ENCODE assay signal across 34 mouse cellular contexts in the genomic region with DNA sequence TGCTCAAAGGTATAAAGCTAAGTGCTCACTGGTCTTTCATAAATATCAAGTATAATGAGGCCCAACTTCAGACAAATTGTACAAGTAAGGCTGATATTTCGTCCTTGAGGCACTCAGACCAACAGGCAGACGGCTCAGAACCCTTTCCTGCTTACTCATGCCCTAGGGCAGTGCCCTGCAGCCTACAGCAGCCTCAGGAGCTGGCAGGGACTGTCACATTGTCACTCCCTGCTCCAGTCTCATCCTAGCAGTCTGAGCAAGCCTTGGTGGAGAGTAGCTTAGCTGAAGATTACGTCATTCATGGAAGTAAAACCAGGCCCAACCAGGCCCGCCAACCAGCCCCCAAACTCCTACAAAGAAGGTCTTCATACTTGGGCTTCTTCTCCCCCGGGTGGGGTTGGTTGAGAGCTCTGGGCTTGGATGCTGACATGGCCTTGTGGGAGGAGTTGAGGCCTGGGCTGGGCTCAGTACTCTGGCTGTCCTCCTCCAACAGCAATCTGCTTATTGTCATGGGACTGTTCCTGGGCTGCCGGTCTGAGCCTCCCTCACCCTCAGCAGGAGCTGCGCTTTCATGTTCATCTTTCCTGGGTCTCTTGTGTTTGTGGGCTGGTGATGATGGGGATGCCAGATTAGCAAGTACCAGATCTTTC. TPM values are rescaled to one million over a fixed set of nuclear protein-coding genes. Genes with fewer than 3 reads are reported as not detected.
A peak's percentile ranks its signal among the peaks of the same experiment; 100 is the strongest.
DNase-seq lines count a peak whose midpoint lies in the region; ATAC-seq lines count a peak whose summit lies in the region.
"Had no signal": no experiment of that assay in that cellular context is flagged by ENCODE, and none has a peak within 500 bp of the region (broad histone marks: within the 10 kb centered on the region; RNA-seq: fewer than 3 reads in every experiment).

No protein-coding gene starts in this region.

- H3K4me3 ChIP-seq in heart, embryonic 12.5 days, result no peak overlapping the region
- H3K4me3 ChIP-seq in stomach, embryonic 16.5 days (replicated peaks; ENCODE audit: low read length), result no peak overlapping the region
- H3K4me3 ChIP-seq: embryonic facial prominence, embryonic 10.5 days; embryonic facial prominence, embryonic 15.5 days; forebrain, embryonic 12.5 days; heart, embryonic 15.5 days; hindbrain, embryonic 12.5 days; limb, embryonic 12.5 days; liver, embryonic 15.5 days; midbrain, embryonic 12.5 days; neural tube, embryonic 13.5 days had no signal

- H3K27me3 ChIP-seq in heart, embryonic 12.5 days (replicated peaks), result no peaks in the 10 kb centered on the region
- no peaks in the 10 kb centered on the region for H3K27me3 ChIP-seq in stomach, embryonic 16.5 days (ENCODE audit: control insufficient read depth, insufficient read depth, low read length)
- H3K27me3 ChIP-seq: embryonic facial prominence, embryonic 15.5 days; forebrain, embryonic 12.5 days; heart, embryonic 15.5 days; hindbrain, embryonic 12.5 days; limb, embryonic 12.5 days; liver, embryonic 15.5 days; midbrain, embryonic 12.5 days; neural tube, embryonic 13.5 days; Patski had no signal

- H3K9me3 ChIP-seq in heart, embryonic 12.5 days (replicated peaks), result no peaks in the 10 kb centered on the region
- H3K9me3 ChIP-seq in stomach, embryonic 16.5 days (replicated peaks; ENCODE audit: control insufficient read depth, low read length), result no peaks in the 10 kb centered on the region
- H3K9me3 ChIP-seq: embryonic facial prominence, embryonic 10.5 days; embryonic facial prominence, embryonic 15.5 days; forebrain, embryonic 12.5 days; G1E; heart, embryonic 15.5 days; hindbrain, embryonic 12.5 days; limb, embryonic 12.5 days; liver, embryonic 15.5 days; midbrain, embryonic 12.5 days; neural tube, embryonic 13.5 days had no signal

- H3K4me1 ChIP-seq in heart, embryonic 12.5 days (replicated peaks), result 0 out of 2 replicates have a peak, but pooled peaks cover 5% of the 10 kb centered on the region
- H3K4me1 ChIP-seq in stomach, embryonic 16.5 days (ENCODE audit: control insufficient read depth, insufficient read depth, low read length), result no peaks in the 10 kb centered on the region
- H3K4me1 ChIP-seq: embryonic facial prominence, embryonic 15.5 days; forebrain, embryonic 12.5 days; heart, embryonic 15.5 days; hindbrain, embryonic 12.5 days; limb, embryonic 12.5 days; liver, embryonic 15.5 days; midbrain, embryonic 12.5 days; neural tube, embryonic 13.5 days had no signal

- intact Hi-C loops in heart, postnatal 25 days (cut with DNase I), result no loop called here

- H3K4me2 ChIP-seq in heart, embryonic 12.5 days, result no peak overlapping the region
- no peak overlapping the region for H3K4me2 ChIP-seq in stomach, embryonic 16.5 days (ENCODE audit: low read depth, low read length)
- H3K4me2 ChIP-seq: embryonic facial prominence, embryonic 15.5 days; forebrain, embryonic 12.5 days; heart, embryonic 15.5 days; hindbrain, embryonic 12.5 days; limb, embryonic 12.5 days; liver, embryonic 15.5 days; lung, embryonic 14.5 days; midbrain, embryonic 12.5 days; neural tube, embryonic 13.5 days had no signal

- no peak overlapping the region for H3K9ac ChIP-seq in heart, embryonic 12.5 days
- no peak overlapping the region for H3K9ac ChIP-seq in stomach, embryonic 16.5 days (ENCODE audit: low read length)
- H3K9ac ChIP-seq: embryonic facial prominence, embryonic 15.5 days; forebrain, embryonic 12.5 days; heart, embryonic 15.5 days; hindbrain, embryonic 12.5 days; limb, embryonic 12.5 days; liver, embryonic 15.5 days; lung, embryonic 14.5 days; midbrain, embryonic 12.5 days; neural tube, embryonic 13.5 days had no signal

- peak; percentile 61 for DNase-seq in adrenal gland, adult 2 months
- DNase-seq in adrenal gland, adult 8-10 months, result no peak
- peak; percentile 19 for DNase-seq in heart, postnatal 25 days (ENCODE audit: low spot score)
- DNase-seq in adrenal gland, postnatal 14 days, result peak; percentile 54
- DNase-seq in layer of hippocampus, adult 9-11 months, result no peak
- DNase-seq: cerebellum, adult 8-10 months; cerebellum, postnatal 25 days; gastrocnemius, postnatal 14 days; kidney, adult 11 months; kidney, postnatal 14 days; lung, embryonic 14.5 days; lung, postnatal 14 days; right cerebral cortex, postnatal 4 days; thymus, postnatal 4 days had no signal

- WGBS in heart, embryonic 12.5 days, result 85% methylated on average over 7 of the region's 7 CpGs
- whole genome bisulfite sequencing in stomach, embryonic 16.5 days, result 80% methylated on average over 7 of the region's 7 CpGs

- H3K27ac ChIP-seq in heart, embryonic 12.5 days (ENCODE audit: poor library complexity, severe bottlenecking), result no peak overlapping the region
- no peak overlapping the region for H3K27ac ChIP-seq in stomach, embryonic 16.5 days (ENCODE audit: low read length)
- H3K27ac ChIP-seq: embryonic facial prominence, embryonic 10.5 days; embryonic facial prominence, embryonic 15.5 days; forebrain, embryonic 12.5 days; heart, embryonic 15.5 days; hindbrain, embryonic 12.5 days; hindbrain, postnatal 0 days; limb, embryonic 12.5 days; liver, embryonic 15.5 days; midbrain, embryonic 12.5 days; neural tube, embryonic 13.5 days had no signal

- H3K36me3 ChIP-seq in heart, embryonic 12.5 days, result peaks cover 87% of the 10 kb centered on the region
- H3K36me3 ChIP-seq in stomach, embryonic 16.5 days (ENCODE audit: control insufficient read depth, insufficient read depth, low read length), result peaks cover 21% of the 10 kb centered on the region; the same call in 1 of the 2 replicates

- no peak for ATAC-seq in heart, embryonic 12.5 days (ENCODE audit: insufficient number of reproducible peaks, low FRiP score)
- ATAC-seq in stomach, embryonic 16.5 days (ENCODE audit: insufficient read depth, low FRiP score), result peak; percentile 51; the same call in 1 of the 2 replicates
- ATAC-seq: hindbrain, postnatal 0 days; Patski had no signal

RNA-seq across cellular contexts. Expression of a gene that starts 10.9 kb away (rescaled TPM):
- not detected for total RNA-seq in adrenal gland, adult 2 months (2021)
- not detected in 2 replicates for polyA plus RNA-seq in adrenal gland, adult 2 months (2012; rRNA removed)
- not detected for total RNA-seq in adrenal gland, adult 8-10 months (2022)
- total RNA-seq in heart, postnatal 25 days (2021), result not detected
- not detected in 2 replicates for polyA plus RNA-seq in heart, embryonic 12.5 days (2016; fragmentation: Nextera tagmentation; extraction: Ambion mirVana)
- total RNA-seq in adrenal gland, postnatal 14 days (2021), result not detected in 2 replicates
- 82.3 and 84.1 TPM in 2 replicates for polyA plus RNA-seq in stomach, embryonic 16.5 days (2015; fragmentation: Nextera tagmentation; extraction: Ambion mirVana)
- total RNA-seq: G1E; gastrocnemius, postnatal 14 days; heart, adult 18-20 months; hindbrain, postnatal 0 days; layer of hippocampus, postnatal 10 days; left cerebral cortex, adult 18-20 months; left cerebral cortex, postnatal 25 days; midbrain, postnatal 0 days had no signal
- polyA plus RNA-seq: embryonic facial prominence, embryonic 10.5 days; embryonic facial prominence, embryonic 15.5 days; forebrain, embryonic 12.5 days; G1E; heart, embryonic 15.5 days; hindbrain, embryonic 12.5 days; hindbrain, postnatal 0 days; limb, embryonic 12.5 days; liver, adult 2 months; midbrain, embryonic 12.5 days; midbrain, postnatal 0 days; neural tube, embryonic 13.5 days had no signal

RNA-seq across cellular contexts. Expression of a gene that starts 19.7 kb away (rescaled TPM):
- 10 to 100 TPM; 49.3 to 54.3 TPM for total RNA-seq in adrenal gland, adult 2 months (2021)
- 15.3 and 17.2 TPM in 2 replicates for polyA plus RNA-seq in adrenal gland, adult 2 months (2012; rRNA removed)
- total RNA-seq in adrenal gland, adult 8-10 months (2022), result 10 to 100 TPM; 46.5 to 53.0 (median 48.8) TPM
- 10 to 100 TPM; 21.1 to 21.2 TPM for total RNA-seq in heart, postnatal 25 days (2021)
- polyA plus RNA-seq in heart, embryonic 12.5 days (2016; fragmentation: Nextera tagmentation; extraction: Ambion mirVana), result 54.0 and 55.8 TPM in 2 replicates
- 40.1 and 50.2 TPM in 2 replicates for total RNA-seq in adrenal gland, postnatal 14 days (2021)
- polyA plus RNA-seq in stomach, embryonic 16.5 days (2015; fragmentation: Nextera tagmentation; extraction: Ambion mirVana), result 63.5 and 79.8 TPM in 2 replicates

RNA-seq across cellular contexts. Expression of a gene that starts 19.9 kb away (rescaled TPM):
- total RNA-seq in adrenal gland, adult 2 months (2021), result 10 to 100 TPM; 36.6 to 37.6 TPM
- polyA plus RNA-seq in adrenal gland, adult 2 months (2012; rRNA removed), result 31.1 and 36.8 TPM in 2 replicates
- total RNA-seq in adrenal gland, adult 8-10 months (2022), result 10 to 100 TPM; 41.1 to 46.6 (median 44.1) TPM
- 10 to 100 TPM; 18.2 to 19.2 TPM for total RNA-seq in heart, postnatal 25 days (2021)
- polyA plus RNA-seq in heart, embryonic 12.5 days (2016; fragmentation: Nextera tagmentation; extraction: Ambion mirVana), result 31.4 and 31.8 TPM in 2 replicates
- 29.4 and 30.3 TPM in 2 replicates for total RNA-seq in adrenal gland, postnatal 14 days (2021)
- polyA plus RNA-seq in stomach, embryonic 16.5 days (2015; fragmentation: Nextera tagmentation; extraction: Ambion mirVana), result 24.8 and 27.1 TPM in 2 replicates

RNA-seq across cellular contexts. Expression of a gene that starts 20.0 kb away (rescaled TPM):
- total RNA-seq in adrenal gland, adult 2 months (2021), result 10 to 100 TPM; 22.9 to 23.5 TPM
- polyA plus RNA-seq in adrenal gland, adult 2 months (2012; rRNA removed), result 5.5 and 6.3 TPM in 2 replicates
- total RNA-seq in adrenal gland, adult 8-10 months (2022), result 10 to 100 TPM; 20.6 to 38.9 (median 30.3) TPM
- 10 to 100 TPM; 10.5 to 13.2 TPM for total RNA-seq in heart, postnatal 25 days (2021)
- polyA plus RNA-seq in heart, embryonic 12.5 days (2016; fragmentation: Nextera tagmentation; extraction: Ambion mirVana), result 12.0 and 12.7 TPM in 2 replicates
- total RNA-seq in adrenal gland, postnatal 14 days (2021), result 25.0 and 26.2 TPM in 2 replicates
- polyA plus RNA-seq in stomach, embryonic 16.5 days (2015; fragmentation: Nextera tagmentation; extraction: Ambion mirVana), result 13.1 and 14.0 TPM in 2 replicates

RNA-seq across cellular contexts. Expression of a gene that starts 27.9 kb away (rescaled TPM):
- 10 to 100 TPM; 40.4 to 62.3 TPM for total RNA-seq in adrenal gland, adult 2 months (2021)
- polyA plus RNA-seq in adrenal gland, adult 2 months (2012; rRNA removed), result 133 and 144 TPM in 2 replicates
- 10 to 100 TPM; 64.2 to 73.1 (median 71.8) TPM for total RNA-seq in adrenal gland, adult 8-10 months (2022)
- total RNA-seq in heart, postnatal 25 days (2021), result 10 to 100 TPM; 60.1 to 60.8 TPM
- polyA plus RNA-seq in heart, embryonic 12.5 days (2016; fragmentation: Nextera tagmentation; extraction: Ambion mirVana), result 48.0 and 49.0 TPM in 2 replicates
- 34.9 and 38.6 TPM in 2 replicates for total RNA-seq in adrenal gland, postnatal 14 days (2021)
- polyA plus RNA-seq in stomach, embryonic 16.5 days (2015; fragmentation: Nextera tagmentation; extraction: Ambion mirVana), result 35.3 and 35.7 TPM in 2 replicates

Comparison
In these comparisons a context has a peak if more than half of its experiments do, and no peak if none do; other contexts are left out.
1. DNase-seq: peak in adrenal gland, adult 2 months (single experiment), heart, postnatal 25 days (single experiment) and adrenal gland, postnatal 14 days (single experiment); none in adrenal gland, adult 8-10 months (single experiment) and layer of hippocampus, adult 9-11 months (single experiment).